Mouse (Mus musculus) adrenal gland, postnatal 14 days (tissue): ENCODE measurements around the gene Bicra. TPM values are rescaled to one million over a fixed set of nuclear protein-coding genes. Genes with fewer than 3 reads are reported as not detected.

ENCODE experiments used
- DNase-seq: peaks from one replicate; pipeline ENCODE4 v3.0.0; 2021; ENCODE audit warnings: mixed read lengths
- total RNA-seq: library from RNA; stranded (reverse); gene quantifications from 2 replicates; pipeline ENCODE4 v1.2.3, GENCODE M21; 2021

Bicra gene
- total RNA-seq, 1 experiment from 2014 or later: 16.1 TPM

- peak; percentile 97 for DNase-seq
These were observed 443 bp upstream of the Bicra start for GRCm38 (mm10) chr7:16048164-16048564.

- DNase-seq: peak; percentile 89
These were observed 1.0 kb downstream of the Bicra start for GRCm38 (mm10) chr7:16046481-16047337.

- DNase-seq: peak; percentile 68
These were observed 1.6 kb downstream of the Bicra start for GRCm38 (mm10) chr7:16046101-16046480.

- DNase-seq: no peak
These were observed 2.2 kb downstream of the Bicra start for GRCm38 (mm10) chr7:16045538-16045937.

- DNase-seq: no peak
These were observed 3.2 kb downstream of the Bicra start for GRCm38 (mm10) chr7:16044531-16044930.

GRCm38 (mm10) chr7:16043861-16044435, 3.8 kb downstream of the Bicra start:
- peak; percentile 18 for DNase-seq

GRCm38 (mm10) chr7:16042850-16043775, 4.6 kb downstream of the Bicra start:
- peak; percentile 31 for DNase-seq

- DNase-seq: no peak
These were observed 6.5 kb downstream of the Bicra start for GRCm38 (mm10) chr7:16041208-16041607.

GRCm38 (mm10) chr7:16039363-16039762, 8.4 kb downstream of the Bicra start:
- peak; percentile 39 for DNase-seq

- no peak for DNase-seq
These were observed 10.7 kb downstream of the Bicra start for GRCm38 (mm10) chr7:16036972-16037371.

GRCm38 (mm10) chr7:16033580-16034461, 13.9 kb downstream of the Bicra start:
- DNase-seq: no peak

- DNase-seq: no peak
These were observed 14.7 kb downstream of the Bicra start for GRCm38 (mm10) chr7:16033059-16033458.

- DNase-seq: no peak
These were observed 16.6 kb downstream of the Bicra start for GRCm38 (mm10) chr7:16031072-16031471.

GRCm38 (mm10) chr7:16028102-16028927, 19.4 kb downstream of the Bicra start:
- DNase-seq: peak; percentile 66

GRCm38 (mm10) chr7:16024603-16025222, 23.0 kb downstream of the Bicra start:
- DNase-seq: no peak

GRCm38 (mm10) chr7:16019256-16020094, 28.2 kb downstream of the Bicra start:
- peak; percentile 31 for DNase-seq

GRCm38 (mm10) chr7:16018016-16018810, 29.5 kb downstream of the Bicra start:
- peak; percentile 44 for DNase-seq

GRCm38 (mm10) chr7:16015384-16015783, 32.3 kb downstream of the Bicra start:
- peak; percentile 30 for DNase-seq
